Mouse (Mus musculus): ENCODE measurements around the gene D5Ertd579e.

GRCm38 (mm10) chr5:36719601-36720000 lies 23.8 kb upstream of the D5Ertd579e start:
- TF ChIP-seq CTCF (IDR thresholded peaks at IDR 0.05; ENCODE audit: low read depth, low read length) (no peak), POLR2A (IDR thresholded peaks at IDR 0.05; ENCODE audit: extremely low read depth, insufficient read depth, low read length) (no peak)
